Mouse (Mus musculus) CD4-positive, CD25-positive, alpha-beta regulatory T cell, adult 2 months (primary cell): ENCODE data around the gene Foxa1.

Experiments used
- DNase-seq: peaks from one replicate; pipeline ENCODE4 v3.0.0-alpha.2; 2012; ENCODE audit warnings: low read depth, low spot score

The Foxa1 gene

DNA sequence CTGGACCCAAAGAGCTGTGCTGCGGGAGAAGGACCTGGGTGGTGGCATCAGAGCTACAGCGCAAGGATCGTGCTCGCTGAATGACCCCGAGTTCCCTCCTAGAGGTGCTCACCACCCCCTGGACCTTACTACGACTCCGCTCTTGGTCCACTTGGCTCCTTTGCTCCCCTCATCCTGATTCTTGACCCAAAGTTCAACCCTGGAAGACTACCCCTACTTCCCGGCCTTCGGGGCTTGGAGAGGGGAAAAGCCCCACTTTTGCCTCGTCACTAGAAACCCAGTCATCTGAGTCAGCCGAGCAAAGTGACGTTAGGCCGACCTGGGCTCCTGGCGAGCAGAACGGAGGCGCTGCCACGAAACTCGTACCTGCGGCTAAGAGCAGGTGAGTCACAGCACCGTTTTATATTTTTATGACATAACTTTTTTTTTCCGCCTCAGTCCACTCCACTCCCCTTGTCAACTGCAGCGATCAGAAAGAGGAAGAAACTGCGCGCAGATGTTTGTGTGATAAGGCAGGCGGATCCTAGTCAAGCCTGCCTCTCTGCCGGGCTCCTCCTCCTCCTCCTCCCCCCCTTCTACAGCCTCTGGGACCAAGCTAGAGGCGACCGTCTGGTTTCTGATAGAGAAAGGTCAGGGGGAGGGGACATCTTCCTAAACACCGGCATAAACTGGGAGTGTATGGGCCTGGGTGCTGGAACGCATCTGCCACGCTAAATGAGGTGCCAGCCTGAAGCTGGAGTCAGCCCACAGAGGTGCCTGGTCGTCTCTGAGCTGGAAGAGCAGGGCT is at the start of gene Foxa1:
Gene Foxa1 (minus strand): TSS at position 502 of the 787 bp plus-strand sequence.
- peak; percentile 30 for DNase-seq

DNA sequence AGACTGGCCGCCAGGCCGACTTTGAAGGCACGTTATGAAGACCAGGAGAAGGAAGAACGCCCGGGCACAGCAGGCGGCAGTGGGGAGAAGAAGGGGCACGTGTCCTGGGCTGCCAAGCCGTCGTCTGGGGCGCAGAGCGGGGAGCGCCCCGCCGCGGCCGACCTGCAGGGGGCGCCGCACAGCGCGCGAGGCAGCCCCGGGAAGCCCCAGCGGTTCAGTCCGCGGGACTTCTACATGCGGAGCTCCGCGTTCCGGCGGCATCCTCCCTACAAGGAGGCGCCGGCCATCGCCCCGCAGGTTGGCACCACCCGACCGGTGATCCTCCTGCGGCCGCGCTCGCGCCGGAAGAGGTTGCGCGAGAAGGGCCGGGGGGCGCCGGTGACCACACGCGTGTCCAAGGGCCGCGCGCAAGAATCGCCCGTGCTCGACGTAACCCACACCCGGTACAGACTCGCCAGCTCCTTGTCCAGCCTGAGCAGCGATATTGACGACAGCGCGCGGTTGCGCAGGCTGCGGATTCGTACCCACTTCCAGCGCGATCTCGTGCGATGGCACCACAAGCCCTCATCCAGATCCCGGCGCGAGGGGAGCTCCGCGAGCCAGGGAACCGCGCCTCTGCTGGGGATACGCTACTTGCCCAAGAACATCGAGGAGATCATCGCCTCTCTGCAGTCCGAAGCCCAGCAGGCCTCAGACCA is 29.4 kb upstream of the Foxa1 start:
- no peak for DNase-seq

DNA sequence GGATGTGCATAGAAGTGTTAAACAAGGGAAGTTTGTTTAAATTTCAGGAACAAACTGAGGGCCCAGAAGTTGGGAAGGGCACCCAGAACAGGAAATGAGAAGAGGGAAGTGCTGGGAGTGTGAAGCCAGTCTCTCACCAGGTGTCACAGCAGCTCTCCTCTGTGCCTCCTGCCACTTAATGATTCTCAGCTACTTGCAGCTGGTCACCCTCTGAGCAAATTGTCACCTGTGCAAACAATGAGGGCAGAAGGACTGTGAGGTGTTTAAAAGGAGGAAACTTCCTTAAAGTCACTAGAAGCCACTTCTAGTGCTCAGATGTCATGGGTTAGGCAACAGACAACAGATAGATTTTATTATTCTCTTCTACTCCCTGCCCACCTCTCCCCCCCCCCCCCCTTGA is 25.7 kb upstream of the Foxa1 start:
- DNase-seq: no peak

DNA sequence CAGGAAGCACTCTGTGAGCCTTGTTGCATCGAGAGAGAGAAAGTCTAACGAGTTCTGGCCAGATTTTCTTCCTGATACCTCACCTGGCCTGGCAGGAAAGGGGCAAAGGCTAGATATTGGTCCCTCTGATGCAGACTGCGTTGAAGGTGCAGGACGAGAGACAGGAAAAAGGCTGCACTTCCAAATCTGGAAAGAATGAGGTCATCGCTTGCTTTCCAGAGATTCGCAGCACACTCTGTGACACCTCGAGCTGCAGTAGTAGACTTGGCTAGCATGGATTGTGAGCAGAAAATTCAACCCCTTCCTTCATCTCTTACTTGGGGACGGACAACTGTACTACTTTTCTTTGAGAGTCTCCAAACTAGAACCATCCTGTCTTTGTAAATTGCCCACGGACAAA is 25.1 kb upstream of the Foxa1 start:
- no peak for DNase-seq

DNA sequence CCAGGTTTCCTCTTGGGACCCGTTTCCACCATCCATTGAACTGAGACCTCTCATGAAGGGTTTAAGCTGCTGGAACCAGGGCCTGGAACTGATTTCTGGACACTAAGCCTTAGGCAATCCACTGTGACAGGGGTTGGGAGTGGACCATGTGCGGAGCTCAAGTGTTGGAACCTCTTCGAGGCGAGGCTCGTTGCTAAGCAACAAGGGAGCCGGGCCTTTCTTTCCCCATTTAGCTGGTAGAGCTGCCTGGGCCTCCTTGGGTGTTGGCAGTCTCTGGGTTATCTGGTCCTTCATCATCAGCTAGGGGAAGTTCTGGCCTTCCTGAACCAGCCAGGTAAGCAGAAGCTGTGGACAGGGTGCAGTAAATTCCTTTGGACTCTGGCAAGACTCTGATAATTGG is 17.2 kb upstream of the Foxa1 start, which contains the start of gene Ttc6:
Gene Ttc6 (plus strand): TSS at position 205 of the 400 bp plus-strand sequence.
- no peak for DNase-seq

DNA sequence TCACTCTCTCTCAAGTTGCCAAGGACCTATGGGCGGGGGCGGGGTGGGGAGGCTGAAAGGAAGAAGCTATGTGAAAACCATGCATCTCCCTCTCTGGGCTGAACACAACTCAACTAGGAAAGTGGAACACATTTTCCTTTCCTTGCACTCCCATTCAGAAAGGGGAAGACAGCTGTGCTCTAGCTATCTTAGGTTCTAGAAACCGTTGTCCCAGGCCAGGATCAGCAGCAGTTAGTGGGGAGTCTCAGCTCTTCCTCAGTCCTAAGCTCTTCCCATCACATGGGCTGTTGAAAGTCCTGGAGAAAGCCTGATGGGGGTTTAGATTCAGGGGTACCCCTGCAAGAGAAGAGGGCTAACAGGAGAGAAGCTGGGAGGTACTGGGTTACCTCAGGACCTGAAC is 7.4 kb upstream of the Foxa1 start:
- DNase-seq: no peak

DNA sequence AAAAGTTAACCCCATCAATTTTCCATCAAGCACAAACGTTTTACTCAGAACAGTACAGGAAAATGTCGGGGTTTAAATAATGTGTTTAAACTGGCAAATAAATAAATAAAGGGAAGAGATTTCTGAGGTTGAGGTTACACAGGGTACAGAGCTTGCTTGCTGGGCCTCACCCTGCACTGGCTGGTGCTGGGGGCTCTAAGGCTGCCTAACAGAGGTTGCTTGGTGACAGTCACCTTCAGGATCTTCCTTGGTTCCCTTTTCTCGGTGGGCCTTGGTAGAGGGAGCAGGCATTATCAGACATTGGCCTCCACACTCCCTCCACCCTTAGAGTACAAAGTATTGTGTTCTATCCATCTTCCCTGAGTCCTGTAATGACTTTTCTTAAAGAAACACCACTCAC is 5.6 kb upstream of the Foxa1 start:
- DNase-seq: no peak

DNA sequence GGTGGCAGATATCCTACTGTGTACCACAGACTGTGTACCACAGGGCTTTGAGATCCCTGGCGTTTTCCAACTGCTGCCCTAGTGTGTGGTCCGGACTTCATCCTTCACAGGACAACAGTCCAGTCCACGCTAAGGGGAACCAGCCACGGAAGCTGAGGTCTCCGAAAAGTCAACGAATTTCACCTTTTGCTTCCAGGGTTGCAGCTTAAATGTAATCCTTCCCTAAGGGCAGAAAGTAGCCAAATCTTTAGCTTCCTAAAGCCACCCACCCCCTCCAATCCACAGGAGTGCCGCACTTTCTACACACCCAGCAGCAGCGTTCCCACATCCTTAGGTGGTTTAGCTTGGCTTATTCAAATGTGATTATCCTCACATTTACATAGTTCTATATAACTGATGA is 4.2 kb upstream of the Foxa1 start:
- DNase-seq: no peak

DNA sequence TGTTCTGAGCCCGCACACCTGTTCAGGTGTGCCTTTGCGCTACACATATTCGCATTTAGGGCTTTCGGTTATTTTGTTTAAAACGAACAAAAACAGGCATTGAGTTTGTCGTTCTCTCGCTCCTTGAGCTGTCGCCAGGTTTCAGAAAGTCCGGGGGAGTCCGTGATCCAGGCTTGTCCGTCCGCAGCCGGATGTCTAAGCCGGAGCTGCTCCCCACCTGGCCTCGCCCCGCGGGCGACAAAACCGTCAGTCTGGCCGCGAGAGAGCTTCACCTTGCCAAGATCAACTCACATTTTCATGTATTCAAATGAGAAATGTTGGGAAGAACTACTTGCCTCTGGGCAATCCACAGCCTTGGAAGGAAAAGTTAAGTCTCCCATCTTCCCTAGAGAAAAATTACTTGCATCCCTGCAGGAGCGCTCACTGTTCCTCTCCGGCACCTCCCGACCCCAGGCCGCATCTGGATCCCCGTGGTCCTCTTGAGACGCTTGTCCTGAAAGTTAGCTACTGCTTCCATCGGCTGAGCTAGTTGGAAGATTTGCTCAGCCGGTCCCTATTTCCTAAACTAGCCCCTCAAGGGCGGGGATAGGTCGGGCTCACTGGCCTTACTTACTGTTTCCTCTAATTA is 3.6 kb upstream of the Foxa1 start:
- DNase-seq: no peak

DNA sequence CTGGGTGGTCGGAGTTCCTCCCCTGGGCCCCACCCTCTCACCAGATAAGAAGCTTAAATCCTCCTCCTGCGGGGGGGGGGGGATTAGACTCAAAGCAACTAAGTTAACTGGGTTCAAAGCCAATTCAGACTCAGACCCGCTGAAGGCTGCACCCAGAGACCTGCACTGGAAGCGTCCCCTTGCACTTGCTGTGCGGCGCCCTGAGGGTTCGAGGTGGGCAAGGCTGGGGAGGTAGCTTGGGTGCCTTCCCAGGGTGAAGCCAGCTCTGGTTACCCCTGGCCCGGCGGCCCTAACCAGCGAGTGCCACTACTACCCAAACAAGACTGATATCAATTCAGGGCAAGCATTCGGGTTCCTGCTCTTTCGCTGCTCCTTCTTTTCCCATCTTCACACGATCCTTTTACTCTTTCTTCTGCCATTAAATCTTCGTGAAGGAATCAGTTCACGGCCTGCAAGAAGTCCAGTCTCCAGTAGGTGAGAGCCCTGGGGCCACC is 3.0 kb upstream of the Foxa1 start:
- DNase-seq: no peak

DNA sequence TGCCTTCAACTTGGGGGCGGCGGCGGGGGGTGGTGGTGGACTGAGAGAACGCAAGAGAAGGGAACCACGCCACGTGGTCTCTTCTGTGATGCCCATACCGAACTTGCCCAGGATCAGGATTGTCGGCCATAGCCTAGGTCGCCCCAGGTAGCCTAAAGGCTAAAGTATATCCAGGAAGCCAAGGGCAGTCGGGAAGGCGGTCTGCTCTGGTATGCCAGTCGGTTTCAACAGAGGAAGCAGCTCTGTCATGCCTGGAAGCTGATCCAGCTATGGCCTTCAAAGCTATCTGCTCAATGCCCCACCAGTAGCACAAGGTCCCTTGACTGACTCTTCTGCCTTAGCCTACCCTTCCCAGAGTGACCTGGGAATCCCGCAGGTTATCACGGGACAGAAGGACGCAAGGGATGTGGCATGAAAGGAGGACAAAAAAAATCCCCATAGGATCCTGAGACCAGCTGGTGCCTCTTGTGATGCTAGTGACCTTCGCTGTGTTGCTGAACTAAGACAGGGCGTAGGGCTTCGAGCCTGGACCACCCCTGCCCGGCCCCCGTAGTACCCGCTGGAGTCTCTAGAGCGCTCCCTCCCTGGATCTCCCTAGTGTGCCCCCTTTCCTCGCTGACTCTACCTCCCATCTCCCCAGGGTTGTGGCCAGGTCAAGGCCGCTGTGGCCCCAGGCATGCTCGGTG is 2.4 kb upstream of the Foxa1 start:
- no peak for DNase-seq

DNA sequence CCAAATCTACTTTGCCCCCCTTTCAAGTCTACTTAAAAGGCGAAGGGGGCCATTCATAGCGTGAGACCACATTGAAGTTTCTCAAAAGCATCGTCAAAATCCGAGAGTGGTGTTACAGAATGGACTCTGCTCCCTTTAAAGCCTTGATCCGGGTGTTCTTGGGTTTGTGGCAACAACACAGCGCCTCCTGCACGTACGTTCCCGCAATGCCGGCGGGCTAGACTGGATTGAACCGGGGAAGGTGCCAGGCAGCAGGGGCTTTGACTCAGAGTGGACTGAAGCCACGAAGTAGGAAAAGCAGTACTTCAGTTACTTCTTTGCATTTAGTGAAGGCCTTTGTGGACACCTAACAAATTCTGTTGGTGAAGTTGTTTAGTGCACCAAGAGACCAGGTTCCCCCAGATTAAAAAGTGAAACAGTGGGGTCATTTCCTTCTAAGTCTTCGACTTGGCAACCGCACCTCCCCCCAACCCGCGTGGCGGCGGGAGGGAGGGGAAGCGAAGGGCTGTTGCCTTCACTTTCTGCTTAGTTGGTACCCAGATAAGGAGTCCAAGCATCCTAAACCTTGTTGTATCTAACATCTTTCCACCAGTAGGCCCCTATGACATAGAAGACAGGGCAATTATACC is 1.8 kb upstream of the Foxa1 start:
- DNase-seq: no peak

DNA sequence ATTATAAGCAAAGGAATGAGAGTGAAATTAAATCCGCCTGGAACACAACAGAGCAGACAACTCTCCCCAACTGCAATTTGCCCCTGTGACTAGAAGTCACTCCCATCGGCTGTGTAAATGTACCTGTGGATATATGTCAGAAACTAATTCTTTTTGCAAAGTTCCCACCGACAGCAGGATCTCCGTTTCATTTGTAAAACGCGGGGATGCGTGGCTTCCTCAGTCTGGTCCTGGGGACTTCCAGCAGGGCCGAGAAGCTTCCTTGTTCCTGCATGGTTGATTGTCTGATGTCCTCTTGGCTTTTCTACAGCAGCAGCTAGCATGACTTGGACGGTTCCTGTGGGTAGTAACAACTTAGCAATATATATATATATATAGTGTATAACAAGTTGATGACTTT is 1.2 kb upstream of the Foxa1 start:
- no peak for DNase-seq

DNA sequence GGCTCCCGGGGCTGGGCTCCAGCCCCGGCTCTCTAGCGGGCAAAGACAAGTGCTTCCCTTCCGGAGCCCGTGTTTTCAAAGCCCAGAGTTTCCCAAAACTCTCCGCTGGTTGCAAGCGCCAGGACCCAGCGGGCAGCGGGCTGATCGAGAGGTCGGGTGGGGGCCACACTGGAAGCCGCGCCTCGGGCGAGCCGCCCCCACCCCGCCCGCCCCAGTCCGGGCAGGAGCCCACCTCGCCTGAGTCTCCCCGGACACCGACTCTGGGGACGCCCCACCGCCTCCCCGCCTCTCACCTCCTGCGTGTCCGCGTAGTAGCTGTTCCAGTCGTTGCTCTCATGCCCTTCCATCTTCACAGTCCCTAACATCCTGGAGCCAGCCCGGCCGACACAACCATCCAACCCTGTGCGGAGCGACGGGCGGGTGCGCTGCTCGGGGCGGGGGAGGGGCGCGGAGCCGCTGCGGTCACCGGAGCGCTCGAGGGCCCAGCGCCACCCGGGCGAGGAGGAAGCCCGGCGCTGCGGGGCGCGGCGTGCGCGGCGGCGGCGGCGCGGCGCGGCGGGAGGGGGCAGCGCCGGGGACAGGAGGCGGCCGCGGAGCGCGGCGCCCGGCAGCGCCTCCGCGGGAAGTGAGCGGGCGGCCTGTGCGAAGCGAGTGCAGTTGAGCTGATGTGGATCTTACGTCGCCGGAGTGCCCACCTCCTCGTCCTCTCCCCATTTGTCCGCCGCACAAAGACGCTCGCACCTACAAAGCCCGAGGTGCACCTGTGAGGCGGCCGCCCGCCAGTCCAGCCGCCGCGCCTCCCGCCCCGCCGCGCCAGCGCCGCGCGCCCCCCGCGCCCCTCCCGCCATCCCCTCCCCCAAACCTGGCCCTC is 1.1 kb downstream of the Foxa1 start:
- peak; percentile 18 for DNase-seq

DNA sequence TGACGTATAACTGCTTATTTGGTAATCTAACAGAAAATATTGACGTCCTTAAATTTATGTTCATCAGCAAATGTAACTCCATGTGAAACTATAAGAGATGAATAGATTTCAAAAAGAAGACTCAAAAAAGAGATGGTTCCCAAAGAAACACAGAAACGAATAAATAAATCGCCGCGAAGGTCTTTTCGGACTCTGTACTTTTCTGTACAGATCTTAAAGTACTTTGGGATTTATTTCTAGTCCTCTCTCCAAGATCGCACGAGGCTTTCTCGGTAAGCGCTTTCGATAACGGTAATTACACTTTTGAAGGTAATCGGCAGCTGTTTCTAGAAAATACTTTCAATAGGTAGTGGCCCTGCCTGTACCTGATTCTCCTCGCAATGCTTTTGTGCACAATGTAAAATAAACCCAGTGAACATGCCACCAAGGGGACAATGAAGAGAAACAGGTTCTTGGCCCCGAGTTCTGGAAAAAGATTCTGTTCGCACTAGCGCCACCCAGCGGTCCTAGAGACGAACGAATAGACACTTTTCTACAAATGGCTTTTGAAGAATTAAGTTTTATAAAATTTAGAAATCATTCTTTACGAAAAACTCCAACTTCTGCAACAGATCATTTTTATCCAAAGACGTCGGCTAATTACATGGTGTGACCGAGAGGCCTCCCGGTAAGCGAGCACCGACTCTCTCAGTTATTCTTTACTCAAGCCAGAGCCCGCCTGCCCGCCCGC is 1.9 kb downstream of the Foxa1 start:
- peak; percentile 54 for DNase-seq

DNA sequence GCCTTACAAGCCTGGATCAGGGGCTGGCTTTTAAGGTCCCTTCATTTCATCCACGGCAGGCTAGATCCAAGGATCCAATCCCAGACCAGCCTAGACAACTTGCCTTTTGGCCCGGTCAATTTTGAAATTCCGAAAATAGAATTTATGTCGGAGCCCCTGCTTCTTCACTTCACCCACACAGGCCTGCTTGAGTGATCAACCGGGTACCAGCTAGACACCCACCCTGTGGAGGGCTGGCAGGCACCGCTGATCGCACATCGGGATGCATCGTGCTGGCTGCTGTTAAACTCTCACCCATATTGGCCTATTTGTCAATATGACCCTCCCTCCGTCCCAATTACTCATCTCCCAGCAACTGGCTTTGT is 3.1 kb downstream of the Foxa1 start:
- DNase-seq: no peak

DNA sequence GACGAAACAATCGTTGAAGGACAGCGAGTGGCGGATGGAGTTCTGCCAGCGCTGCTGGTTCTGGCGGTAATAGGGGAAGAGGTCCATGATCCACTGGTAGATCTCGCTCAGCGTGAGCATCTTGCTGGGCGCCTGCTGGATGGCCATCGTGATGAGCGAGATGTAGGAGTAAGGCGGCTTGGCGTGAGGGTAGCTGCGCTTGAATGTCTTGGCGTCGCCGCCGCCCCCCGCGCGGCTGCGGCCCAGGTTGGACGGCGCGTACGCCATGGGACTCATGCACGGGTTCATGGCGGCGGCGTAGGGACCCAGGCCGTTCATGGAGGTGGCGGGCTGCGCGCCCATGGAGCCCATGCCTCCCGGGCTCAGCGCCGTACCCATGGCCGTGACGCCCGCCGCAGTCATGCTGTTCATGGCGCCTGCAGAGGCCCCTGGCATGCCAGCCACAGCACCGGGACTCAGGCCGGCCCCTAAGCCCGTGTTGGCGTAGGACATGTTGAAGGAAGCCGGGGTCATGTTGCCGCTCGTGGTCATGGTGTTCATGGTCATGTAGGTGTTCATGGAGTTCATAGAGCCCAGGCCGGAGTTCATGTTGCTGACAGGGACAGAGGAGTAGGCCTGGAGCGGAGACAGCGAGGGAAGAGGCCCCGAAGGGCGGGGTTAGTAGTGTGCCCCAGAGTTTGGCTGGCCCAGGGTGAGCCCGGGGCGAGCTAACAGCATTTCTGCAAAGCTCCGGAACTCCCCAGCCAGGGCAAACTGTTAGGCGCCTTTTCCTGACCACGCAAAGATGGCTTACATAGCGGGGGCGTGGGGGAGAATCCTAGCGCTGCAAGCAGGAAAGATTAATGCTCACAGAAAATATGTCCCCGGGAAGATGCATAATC is 3.7 kb downstream of the Foxa1 start:
- no peak for DNase-seq

DNA sequence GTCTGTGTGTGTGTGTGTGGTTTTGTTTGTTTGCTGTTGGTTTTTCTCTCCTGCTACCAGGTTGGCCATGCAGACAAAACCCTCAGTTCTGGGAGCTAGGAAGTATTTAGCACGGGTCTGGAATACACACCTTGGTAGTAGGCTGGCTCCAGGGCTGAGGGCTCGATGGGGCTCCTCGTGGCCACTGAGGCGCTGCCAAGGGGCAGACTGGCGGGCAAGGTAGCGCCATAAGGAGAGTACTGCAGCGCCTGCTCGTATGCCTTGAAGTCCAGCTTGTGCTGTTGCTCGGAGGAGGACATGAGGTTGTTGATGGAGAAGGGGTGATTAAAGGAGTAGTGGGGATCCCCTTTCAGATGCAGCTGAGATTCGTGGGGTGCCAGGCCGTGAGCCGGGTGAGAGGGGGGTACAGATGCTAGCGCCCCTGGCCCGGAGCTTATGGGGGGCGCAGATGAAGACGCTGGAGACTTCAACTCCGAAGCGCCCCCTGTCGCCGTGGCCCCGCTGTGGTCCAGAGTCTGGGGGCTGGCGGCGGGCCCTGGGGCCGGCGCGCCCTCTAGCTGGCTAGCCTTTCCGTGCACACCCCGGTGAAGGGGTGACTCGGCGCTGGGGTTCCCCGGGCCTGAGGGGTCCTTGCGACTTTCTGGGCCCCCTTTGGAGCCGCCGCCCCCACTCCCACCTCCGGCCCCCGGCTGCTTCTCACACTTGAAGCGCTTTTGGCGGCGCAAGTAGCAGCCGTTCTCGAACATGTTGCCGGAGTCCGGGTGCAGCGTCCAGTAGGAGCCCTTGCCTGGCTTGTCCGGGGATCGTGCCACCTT is 4.6 kb downstream of the Foxa1 start:
- DNase-seq: no peak
